Mouse (Mus musculus) hindbrain, embryonic 14.5 days (tissue): ENCODE data around the gene Appbp2. TPM values are rescaled to one million over a fixed set of nuclear protein-coding genes. Genes with fewer than 3 reads are reported as not detected.

Experiments used
- ATAC-seq: fragments of 200-750 bp; cut with Nextera tagmentation; 2 replicates; pipeline ENCODE4 v1.8.0; 2017; ENCODE audit warnings: moderate number of reproducible peaks, mild to moderate bottlenecking, moderate TSS enrichment, moderate library complexity; ENCODE audit not compliant: low FRiP score
- DNase-seq: peaks from one replicate; pipeline ENCODE4 v3.0.0-alpha.2; 2015; ENCODE audit warnings: low spot score
- H3K27ac ChIP-seq: fragments of 300-500 bp; sonication (generic); 2 replicates; pipeline ENCODE4 v1.5.1; 2014; ENCODE audit warnings: mild to moderate bottlenecking, moderate library complexity
- H3K27me3 ChIP-seq: fragments of 300-500 bp; sonication (generic); 2 replicates; pipeline ENCODE4 v1.6.1; 2014; ENCODE audit warnings: mild to moderate bottlenecking, low read length, mixed read lengths; ENCODE audit not compliant: control insufficient read depth, insufficient read depth
- H3K36me3 ChIP-seq: fragments of 300-500 bp; sonication (generic); replicated peaks from 2 replicates; pipeline ENCODE4 v1.6.1; 2014; ENCODE audit not compliant: control insufficient read depth, insufficient read depth
- H3K4me1 ChIP-seq: fragments of 300-500 bp; sonication (generic); replicated peaks from 2 replicates; pipeline ENCODE4 v1.6.1; 2014; ENCODE audit warnings: antibody characterized with exemption, low read length, mixed read lengths; ENCODE audit not compliant: control insufficient read depth, insufficient read depth
- H3K4me2 ChIP-seq: fragments of 300-500 bp; sonication (generic); replicated peaks from 2 replicates; pipeline ENCODE4 v1.6.1; 2014; ENCODE audit warnings: mild to moderate bottlenecking, moderate library complexity
- H3K4me3 ChIP-seq: fragments of 300-500 bp; sonication (generic); replicated peaks from 2 replicates; pipeline ENCODE4 v1.5.1; 2014; ENCODE audit warnings: mild to moderate bottlenecking, low read length
- H3K9ac ChIP-seq: fragments of 300-500 bp; sonication (generic); 2 replicates; pipeline ENCODE4 v1.6.1; 2014
- H3K9me3 ChIP-seq: fragments of 300-500 bp; sonication (generic); 2 replicates; pipeline ENCODE4 v1.6.1; 2016; ENCODE audit warnings: low read length; ENCODE audit not compliant: control insufficient read depth
- WGBS: fragments of 180-500 bp; shearing (Covaris S2); extraction: QIAGEN DNeasy Blood & Tissue Kit; methylation state at CpG from one replicate; pipeline ENCODE4 v1.1.7; 2014; 5-methylcytosine and 5-hydroxymethylcytosine counted together
- polyA plus RNA-seq: library from polyadenylated mRNA; unstranded; fragments of >200 nt; fragmentation: Nextera tagmentation; extraction: Ambion mirVana; gene quantifications from 2 replicates; pipeline ENCODE4 v1.2.1, GENCODE M21; 2014

Gene Appbp2
- polyA plus RNA-seq, 1 experiment from 2014 or later = 58.1 TPM

DNA sequence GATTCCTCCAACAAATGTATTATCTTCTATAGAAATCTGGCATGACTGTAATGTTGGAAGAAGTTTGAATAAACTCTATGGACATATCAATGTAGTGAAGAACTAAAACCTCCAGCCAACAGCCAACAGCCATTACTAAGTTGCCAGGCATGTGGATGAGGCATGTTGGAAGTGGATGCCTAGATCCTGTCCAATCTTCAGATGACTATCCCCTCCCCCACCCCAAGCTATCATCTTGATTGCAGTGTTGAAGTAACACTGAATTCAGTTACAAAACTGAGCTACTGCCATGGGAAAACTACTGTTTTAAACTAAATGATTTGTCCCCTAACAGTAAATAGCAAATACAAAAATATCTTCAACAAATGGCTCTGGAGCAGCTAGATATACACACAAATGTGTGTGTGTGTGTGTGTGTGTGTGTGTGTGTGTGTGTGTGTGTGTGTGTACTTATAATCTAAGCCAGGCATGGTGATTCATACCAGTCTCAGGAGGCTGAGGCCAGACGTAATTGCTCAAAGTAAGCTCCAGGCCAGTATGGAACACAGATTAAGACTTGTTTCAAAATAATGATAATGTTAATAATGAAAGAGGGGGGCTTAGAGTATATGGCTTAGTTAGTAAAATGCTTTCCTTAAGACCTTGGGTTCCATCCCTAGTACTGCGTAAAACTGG lies 82.5 kb downstream of the Appbp2 start:
- no peak overlapping the region for H3K4me2 ChIP-seq
- 92% methylated on average over 2 of the region's 2 CpGs for WGBS
- no peak overlapping the region for H3K4me3 ChIP-seq
- no peak overlapping the region for H3K9ac ChIP-seq
- H3K4me1 ChIP-seq = no peaks in the 10 kb centered on the region
- no peaks in the 10 kb centered on the region for H3K27me3 ChIP-seq
- H3K36me3 ChIP-seq = no peaks in the 10 kb centered on the region
- ATAC-seq (no peak), DNase-seq (no peak)
- H3K27ac ChIP-seq = no peak overlapping the region
- H3K9me3 ChIP-seq = no peaks in the 10 kb centered on the region

DNA sequence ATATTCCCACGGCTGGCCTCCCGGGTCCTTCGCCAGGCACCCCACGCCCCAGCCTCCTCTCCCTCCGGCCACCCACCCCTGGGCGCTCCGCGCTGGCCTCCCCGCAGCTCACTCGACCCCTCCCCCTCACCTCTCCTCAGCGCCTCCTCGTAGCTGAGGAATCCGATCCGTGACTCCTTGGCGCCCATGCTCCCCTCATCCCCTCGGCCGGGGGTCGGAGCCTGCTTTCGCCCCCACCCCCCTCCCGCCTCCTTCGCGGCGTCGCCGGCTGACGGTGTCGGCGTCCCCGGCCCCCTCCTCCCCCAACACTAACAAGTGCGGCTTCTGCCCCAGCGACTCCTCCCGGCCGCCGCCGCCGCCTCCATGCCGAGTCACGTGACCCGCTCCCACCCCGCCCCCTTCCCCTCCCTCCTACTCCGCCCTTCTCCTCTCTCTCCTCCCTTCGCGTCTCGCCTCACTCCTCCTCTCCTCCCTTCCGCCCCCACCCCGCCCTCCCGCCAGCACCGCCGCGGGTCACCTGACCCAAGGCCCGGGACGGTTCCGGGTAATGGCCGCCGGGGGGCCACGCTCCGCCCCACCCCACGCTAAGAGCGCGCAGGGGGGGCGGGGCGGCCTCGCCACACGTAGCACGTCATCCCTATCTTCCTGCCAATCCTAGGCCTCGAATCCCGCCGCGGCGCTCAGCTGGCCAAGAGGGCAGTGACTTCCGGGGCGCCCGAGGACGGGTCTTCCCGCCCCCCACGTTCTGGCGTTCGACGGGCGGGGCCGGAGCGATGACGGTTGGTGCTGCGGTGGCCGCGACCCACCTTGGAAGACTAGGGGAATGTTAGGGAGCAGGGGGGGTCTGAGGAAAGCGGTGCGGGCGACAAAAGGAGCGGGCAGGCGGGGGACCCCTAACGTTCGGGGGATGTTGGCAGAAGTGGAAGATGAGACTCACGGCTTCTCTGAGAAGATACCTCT lies 95.1 kb downstream of the Appbp2 start, which contains the start of gene Usp32:
Gene Usp32 (minus strand): TSS at position 581 of the 960 bp plus-strand sequence.
- DNase-seq (peak; percentile 97), ATAC-seq (peak; percentile 96)
- Histone ChIP-seq H3K4me3 (peak within 1 kb of the TSS; percentile 78), H3K27ac (peak within 1 kb of the TSS; percentile 91), H3K36me3 (no peaks in the 10 kb centered on the region), H3K4me1 (peaks cover 20% of the 10 kb centered on the region; the same call in 1 of the 2 replicates), H3K4me2 (peak within 1 kb of the TSS; percentile 76), H3K9me3 (no peaks in the 10 kb centered on the region), H3K27me3 (no peaks in the 10 kb centered on the region), H3K9ac (peak within 1 kb of the TSS; percentile 87)
- under 1% methylated on average over 80 of the region's 94 CpGs for WGBS

DNA sequence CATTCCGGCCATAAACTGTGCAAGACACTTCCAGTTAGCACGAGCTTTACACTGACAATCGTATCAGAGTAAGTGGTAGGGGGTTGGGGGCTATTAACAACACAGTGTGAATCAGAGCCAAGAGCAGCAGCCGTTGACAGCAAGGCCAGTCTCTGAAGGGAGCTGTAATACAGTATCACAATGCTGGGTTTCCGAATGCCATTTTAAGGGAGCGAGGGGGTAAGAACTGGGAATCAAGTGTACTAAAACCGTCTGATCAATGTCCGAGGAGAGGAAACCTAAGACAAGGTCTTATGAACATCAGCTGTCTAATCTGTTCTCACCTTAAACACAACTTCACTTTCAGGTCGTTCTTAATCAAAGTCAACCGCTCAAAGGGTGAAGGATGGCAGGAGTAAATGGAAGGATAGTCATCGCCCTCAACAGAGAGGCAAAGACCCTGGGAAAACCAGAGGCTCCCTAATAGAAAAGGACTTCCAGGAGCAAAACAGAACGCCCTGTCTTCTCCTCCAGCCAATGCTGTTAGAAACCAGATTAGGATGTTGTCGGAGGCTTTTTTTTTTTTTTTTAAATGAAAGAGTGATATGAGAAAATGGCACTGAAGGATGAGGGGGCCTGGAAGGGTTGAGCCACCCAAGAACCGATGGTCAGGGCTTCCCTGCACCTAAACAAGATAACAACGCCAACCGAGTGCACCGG lies 96.0 kb downstream of the Appbp2 start:
- under 1% methylated on average over 17 of the region's 17 CpGs for WGBS
- Histone ChIP-seq H3K27me3 (no peaks in the 10 kb centered on the region), H3K9ac (peak overlapping the region; percentile 87), H3K4me3 (peak overlapping the region; percentile 78), H3K36me3 (no peaks in the 10 kb centered on the region), H3K9me3 (no peaks in the 10 kb centered on the region), H3K27ac (peak overlapping the region; percentile 91), H3K4me1 (peaks cover 20% of the 10 kb centered on the region; the same call in 1 of the 2 replicates), H3K4me2 (peak overlapping the region; percentile 76)
- ATAC-seq (no peak), DNase-seq (peak; percentile 46)

Other genes starting within 250 kb of the Appbp2 start
- gene Usp32, start 95.0 kb downstream of the Appbp2 start, polyA plus RNA-seq = 17.3 and 18.8 TPM in 2 replicates
- 0.97 and 1.9 TPM in 2 replicates for gene 1700125H20Rik, start 64.7 kb downstream of the Appbp2 start, polyA plus RNA-seq
- gene Ppm1d, start 76.1 kb upstream of the Appbp2 start, polyA plus RNA-seq = 21.1 and 22.2 TPM in 2 replicates
- 29.2 and 36.5 TPM in 2 replicates for gene Bcas3, start 118.0 kb upstream of the Appbp2 start, polyA plus RNA-seq